Mouse (Mus musculus) natural killer cell, adult 2 months (primary cell): ENCODE data around the gene Il3.

Experiments
- DNase-seq, 2 experiments: peaks; one replicate each; pipeline ENCODE4 v3.0.0; 2022; ENCODE audit warnings: low spot score in 2 of 2

The Il3 gene

GRCm38 (mm10) chr11:54219191-54219590 is 47.9 kb downstream of the Il3 start:
- no peak for DNase-seq

- DNase-seq: peak in 1 of 2 experiments; percentile 25
Observed at GRCm38 (mm10) chr11:54217384-54217783, 49.7 kb downstream of the Il3 start.

GRCm38 (mm10) chr11:54216091-54216490 is 51.0 kb downstream of the Il3 start:
- no peak for DNase-seq
